Mouse (Mus musculus) olfactory bulb, adult 2 months (tissue): ENCODE results near the gene Slc44a3.

Source experiments
- CTCF ChIP-seq: fragments of 200-500 bp; IDR thresholded peaks from 2 replicates; pipeline ENCODE4 v1.5.1; 2012; ENCODE audit warnings: low read depth, mild to moderate bottlenecking, low read length, moderate library complexity; ENCODE audit not compliant: insufficient read depth
- POLR2A ChIP-seq: fragments of 200-500 bp; IDR thresholded peaks from 2 replicates; pipeline ENCODE4 v1.6.1; 2012; ENCODE audit warnings: mild to moderate bottlenecking, low read depth, low read length, moderate library complexity; ENCODE audit not compliant: insufficient read depth

DNA sequence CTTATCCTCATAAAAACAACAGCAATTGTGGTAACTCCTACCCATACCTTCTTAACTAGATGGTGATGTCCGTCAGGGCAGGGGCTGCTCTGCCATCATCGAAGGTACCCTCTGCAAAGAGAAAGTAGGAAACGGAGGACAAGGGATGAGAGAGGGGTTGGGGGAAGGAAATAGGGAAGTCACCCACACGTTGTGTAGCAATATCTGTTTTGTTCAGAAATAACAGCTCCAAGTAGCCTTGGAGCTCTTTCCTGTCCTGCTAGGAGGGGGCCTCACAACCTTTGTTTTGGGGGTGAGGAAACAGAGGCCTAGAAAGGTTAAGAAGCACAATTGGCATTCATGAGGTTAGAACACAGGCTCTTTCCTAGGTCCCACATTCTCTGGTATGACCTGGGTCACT, 39.3 kb upstream of the Slc44a3 start:
- TF ChIP-seq POLR2A (no peak), CTCF (no peak)
